Mouse (Mus musculus): ENCODE data around the gene Tmem269. TPM values are rescaled to one million over a fixed set of nuclear protein-coding genes. Genes with fewer than 3 reads are reported as not detected.
A peak's percentile ranks its signal among the peaks of the same experiment; 100 is the strongest.

Tmem269 gene
- polyA plus RNA-seq, 1 experiment from 2014 or later = 0.16 TPM

GRCm38 (mm10) chr4:119172919-119173650, 44.9 kb downstream of the Tmem269 start:
- WGBS = 37% methylated on average over 18 of the region's 18 CpGs

DNA sequence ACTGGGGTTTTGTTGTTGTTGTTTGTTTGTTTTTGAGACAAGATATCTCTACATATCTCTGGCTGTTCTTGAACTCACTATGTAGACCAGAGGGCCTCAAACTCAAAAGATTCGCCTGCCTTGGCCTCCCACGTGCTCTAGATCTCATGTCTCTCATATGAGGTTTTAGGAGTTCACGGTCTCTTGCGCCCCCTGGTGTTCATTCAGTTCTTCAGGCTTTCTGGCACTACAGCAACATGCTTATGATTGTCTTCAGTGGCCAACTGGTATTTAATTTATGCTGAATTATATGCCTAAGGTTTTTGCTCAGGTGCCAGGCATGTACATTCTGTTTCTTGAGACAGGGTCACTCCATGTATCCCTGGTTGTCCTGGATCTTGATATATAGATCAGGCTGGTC, 50.4 kb downstream of the Tmem269 start:
- Histone ChIP-seq H3K9me3 (no peaks in the 10 kb centered on the region), H3K36me3 (peaks cover 9% of the 10 kb centered on the region; the same call in 1 of the 2 replicates), H3K4me3 (no peak overlapping the region), H3K4me2 (no peak overlapping the region), H3K27me3 (no peaks in the 10 kb centered on the region), H3K27ac (replicated peaks) (no peak overlapping the region), H3K4me1 (replicated peaks) (peaks cover 3% of the 10 kb centered on the region), H3K9ac (no peak overlapping the region)
- no peak for ATAC-seq (ENCODE audit: low FRiP score, low read depth)
- WGBS = 5% methylated on average over 4 of the region's 4 CpGs

More at GRCm38 (mm10) chr4:119172919-119173650, 44.9 kb downstream of the Tmem269 start:
- H3K9me3 ChIP-seq = no peaks in the 10 kb centered on the region
- peak overlapping the region; percentile 81 for H3K9ac ChIP-seq
- H3K4me3 ChIP-seq = peak overlapping the region; percentile 78
- no peaks in the 10 kb centered on the region for H3K27me3 ChIP-seq
- peaks cover 10% of the 10 kb centered on the region for H3K4me1 ChIP-seq (replicated peaks)
- H3K4me2 ChIP-seq = peak overlapping the region; percentile 64
- H3K36me3 ChIP-seq = peaks cover 9% of the 10 kb centered on the region; the same call in 1 of the 2 replicates
- ATAC-seq (ENCODE audit: low FRiP score, low read depth) = no peak
- H3K27ac ChIP-seq (replicated peaks) = peak overlapping the region; percentile 69; the same call in 1 of the 2 replicates

- Histone ChIP-seq H3K27ac (replicated peaks) (no peak overlapping the region), H3K4me2 (no peak overlapping the region), H3K4me1 (replicated peaks) (no peaks in the 10 kb centered on the region), H3K4me3 (no peak overlapping the region), H3K9me3 (no peaks in the 10 kb centered on the region), H3K27me3 (no peaks in the 10 kb centered on the region), H3K9ac (no peak overlapping the region), H3K36me3 (peaks cover 9% of the 10 kb centered on the region; the same call in 1 of the 2 replicates)
- ATAC-seq (ENCODE audit: low FRiP score, low read depth) = no peak
- WGBS = 80% methylated on average over 4 of the region's 4 CpGs
These were observed 50.9 kb downstream of the Tmem269 start for GRCm38 (mm10) chr4:119167068-119167467.

DNA sequence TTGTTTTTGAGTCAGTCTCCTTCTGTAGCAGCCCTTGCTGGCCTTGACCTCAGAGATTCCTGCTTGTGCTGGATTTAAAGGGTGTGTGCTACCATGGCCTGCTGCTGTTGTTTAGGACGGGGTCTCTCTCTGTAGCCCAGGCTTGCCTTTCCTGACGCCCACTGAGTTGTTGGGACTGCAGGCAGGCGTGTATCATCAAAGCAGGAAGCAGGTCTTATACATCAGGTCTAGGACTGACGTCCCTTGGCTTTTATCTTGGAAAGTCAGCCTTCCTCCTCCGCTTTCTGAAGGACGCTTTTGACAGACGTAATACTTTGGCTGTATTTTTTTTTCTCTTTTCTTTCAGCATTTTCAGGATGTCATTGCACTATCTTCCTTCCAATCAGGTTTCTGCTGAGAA, 52.1 kb downstream of the Tmem269 start:
- no peak overlapping the region for H3K4me2 ChIP-seq
- ATAC-seq (ENCODE audit: low FRiP score, low read depth) = no peak
- no peaks in the 10 kb centered on the region for H3K27me3 ChIP-seq
- H3K4me1 ChIP-seq (replicated peaks) = no peaks in the 10 kb centered on the region
- H3K9ac ChIP-seq = no peak overlapping the region
- peaks cover 9% of the 10 kb centered on the region; the same call in 1 of the 2 replicates for H3K36me3 ChIP-seq
- no peak overlapping the region for H3K27ac ChIP-seq (replicated peaks)
- 85% methylated on average over 7 of the region's 7 CpGs for WGBS
- H3K4me3 ChIP-seq = no peak overlapping the region
- H3K9me3 ChIP-seq = no peaks in the 10 kb centered on the region

GRCm38 (mm10) chr4:119162990-119163389, 55.0 kb downstream of the Tmem269 start:
- ATAC-seq (ENCODE audit: low FRiP score, low read depth) = no peak
- Histone ChIP-seq H3K4me2 (no peak overlapping the region), H3K4me1 (replicated peaks) (no peaks in the 10 kb centered on the region), H3K27ac (replicated peaks) (no peak overlapping the region), H3K9me3 (no peaks in the 10 kb centered on the region), H3K27me3 (no peaks in the 10 kb centered on the region), H3K9ac (no peak overlapping the region), H3K4me3 (no peak overlapping the region), H3K36me3 (no peaks in the 10 kb centered on the region)
- WGBS = 77% methylated on average over 4 of the region's 4 CpGs

DNA sequence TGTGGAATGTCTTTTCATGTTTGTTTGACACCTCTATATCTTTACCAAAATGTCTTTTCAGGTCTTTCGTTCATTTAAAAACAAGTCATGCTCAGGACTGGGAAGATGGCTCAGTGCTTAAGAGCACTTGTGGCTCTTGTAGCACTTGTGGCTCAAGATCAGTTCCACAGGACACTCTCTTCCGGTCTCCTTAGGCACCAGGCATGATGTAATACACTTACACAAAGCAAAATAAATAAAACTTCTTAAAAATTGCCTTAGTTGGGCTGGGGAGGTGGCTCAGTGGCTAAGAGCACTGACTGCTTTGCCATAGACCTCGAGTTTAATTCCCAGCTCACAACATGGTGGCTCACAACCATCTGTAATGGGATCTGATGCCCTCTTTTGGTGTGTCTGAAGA, 56.7 kb downstream of the Tmem269 start:
- Histone ChIP-seq H3K9me3 (no peaks in the 10 kb centered on the region), H3K27ac (replicated peaks) (no peak overlapping the region), H3K36me3 (no peaks in the 10 kb centered on the region), H3K9ac (no peak overlapping the region), H3K4me2 (no peak overlapping the region), H3K4me1 (replicated peaks) (no peaks in the 10 kb centered on the region), H3K27me3 (no peaks in the 10 kb centered on the region), H3K4me3 (no peak overlapping the region)
- ATAC-seq (ENCODE audit: low FRiP score, low read depth) = no peak
- 81% methylated on average over 3 of the region's 3 CpGs for WGBS

GRCm38 (mm10) chr4:119157891-119158290, 60.1 kb downstream of the Tmem269 start:
- H3K36me3 ChIP-seq = no peaks in the 10 kb centered on the region
- ATAC-seq (ENCODE audit: low FRiP score, low read depth) = no peak
- no peak overlapping the region for H3K4me3 ChIP-seq

GRCm38 (mm10) chr4:119157186-119157585, 60.8 kb downstream of the Tmem269 start:
- no peak overlapping the region for H3K27ac ChIP-seq (replicated peaks)
- H3K4me1 ChIP-seq (replicated peaks) = no peaks in the 10 kb centered on the region
- no peaks in the 10 kb centered on the region for H3K36me3 ChIP-seq
- H3K9ac ChIP-seq = no peak overlapping the region
- 26% methylated on average over 2 of the region's 2 CpGs for WGBS
- no peaks in the 10 kb centered on the region for H3K27me3 ChIP-seq
- no peak overlapping the region for H3K4me2 ChIP-seq
- ATAC-seq (ENCODE audit: low FRiP score, low read depth) = no peak
- no peak overlapping the region for H3K4me3 ChIP-seq
- no peaks in the 10 kb centered on the region for H3K9me3 ChIP-seq

More at GRCm38 (mm10) chr4:119157891-119158290, 60.1 kb downstream of the Tmem269 start:
- Histone ChIP-seq H3K9me3 (no peaks in the 10 kb centered on the region), H3K4me1 (replicated peaks) (no peaks in the 10 kb centered on the region), H3K27ac (replicated peaks) (no peak overlapping the region), H3K4me2 (no peak overlapping the region), H3K9ac (no peak overlapping the region), H3K27me3 (no peaks in the 10 kb centered on the region)
- 82% methylated on average over 5 of the region's 5 CpGs for WGBS

Other genes starting within 250 kb of the Tmem269 start
- 89.6 and 90.3 TPM in 2 replicates for gene Slc2a1, start 109.5 kb downstream of the Tmem269 start, polyA plus RNA-seq (2015; fragmentation: Nextera tagmentation; extraction: Ambion mirVana)
- 4.0 and 5.4 TPM in 2 replicates for gene Zfp691, start 44.0 kb downstream of the Tmem269 start, polyA plus RNA-seq (2015; fragmentation: Nextera tagmentation; extraction: Ambion mirVana)
- gene Ermap, start 28.2 kb downstream of the Tmem269 start, polyA plus RNA-seq (2015; fragmentation: Nextera tagmentation; extraction: Ambion mirVana) = 0.41 and 0.91 TPM in 2 replicates
- 221 and 231 TPM in 2 replicates for gene Svbp, start 22.9 kb downstream of the Tmem269 start, polyA plus RNA-seq (2015; fragmentation: Nextera tagmentation; extraction: Ambion mirVana)
- gene AU022252, start 14.5 kb upstream of the Tmem269 start, polyA plus RNA-seq (2015; fragmentation: Nextera tagmentation; extraction: Ambion mirVana) = 28.7 and 29.4 TPM in 2 replicates
- gene P3h1, start 14.7 kb upstream of the Tmem269 start, polyA plus RNA-seq (2015; fragmentation: Nextera tagmentation; extraction: Ambion mirVana) = 11.6 and 12.0 TPM in 2 replicates
- 0.80 and 1.2 TPM in 2 replicates for gene Cldn19, start 37.2 kb upstream of the Tmem269 start, polyA plus RNA-seq (2015; fragmentation: Nextera tagmentation; extraction: Ambion mirVana)
- 891 and 932 TPM in 2 replicates for gene Ybx1, start 76.4 kb upstream of the Tmem269 start, polyA plus RNA-seq (2015; fragmentation: Nextera tagmentation; extraction: Ambion mirVana)
- 44.8 and 51.2 TPM in 2 replicates for gene Ppih, start 102.3 kb upstream of the Tmem269 start, polyA plus RNA-seq (2015; fragmentation: Nextera tagmentation; extraction: Ambion mirVana)
- 20.0 and 21.3 TPM in 2 replicates for gene Ccdc30, start 197.3 kb upstream of the Tmem269 start, polyA plus RNA-seq (2015; fragmentation: Nextera tagmentation; extraction: Ambion mirVana)
- 20.4 and 20.8 TPM in 2 replicates for gene Ppcs, start 204.2 kb upstream of the Tmem269 start, polyA plus RNA-seq (2015; fragmentation: Nextera tagmentation; extraction: Ambion mirVana)
- 0.35 and 0.47 TPM in 2 replicates for gene Zmynd12, start 204.6 kb upstream of the Tmem269 start, polyA plus RNA-seq (2015; fragmentation: Nextera tagmentation; extraction: Ambion mirVana)

All from hindbrain, embryonic 15.5 days (tissue).